Mouse (Mus musculus) lung, postnatal 0 days (tissue): ENCODE results near the gene Ak7.
A peak's percentile ranks its signal among the peaks of the same experiment; 100 is the strongest.

Experiments
- CTCF ChIP-seq: IDR thresholded peaks from 2 replicates; pipeline ENCODE4 v1.5.1; 2016; ENCODE audit warnings: antibody characterized with exemption, mild to moderate bottlenecking
- EP300 ChIP-seq: IDR thresholded peaks from 2 replicates; pipeline ENCODE4 v1.6.1; 2016; ENCODE audit warnings: antibody characterized with exemption, mild to moderate bottlenecking, control low read depth

DNA sequence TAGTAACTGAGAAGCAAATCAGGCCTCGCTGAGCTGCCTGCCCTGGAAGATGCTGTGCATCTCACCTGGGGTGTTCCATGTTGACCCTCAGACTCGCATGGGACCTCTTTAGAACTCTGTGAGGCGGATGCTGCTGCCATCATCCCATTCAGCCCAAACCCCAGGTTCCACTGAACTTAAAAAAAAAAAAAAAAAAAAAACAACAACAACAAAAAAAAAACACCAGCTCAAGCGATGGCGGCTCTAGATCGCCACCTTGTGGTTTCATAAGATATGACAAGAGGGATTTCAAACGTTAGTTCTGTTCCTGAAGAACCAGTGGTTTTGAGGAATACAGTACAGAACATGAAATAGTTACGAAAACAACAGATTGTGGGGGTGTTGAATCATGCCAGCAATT lies 22.2 kb downstream of the Ak7 start:
- no peak for TF ChIP-seq EP300
- TF ChIP-seq CTCF: peak; percentile 71
